Mouse (Mus musculus) naive thymus-derived CD4-positive, alpha-beta T cell, adult 2 months (primary cell): ENCODE measurements around the gene Fermt2.

Source experiments
- DNase-seq: peaks from one replicate; pipeline ENCODE4 v3.0.0-alpha.2; 2011; ENCODE audit warnings: low read depth

Gene Fermt2

DNA sequence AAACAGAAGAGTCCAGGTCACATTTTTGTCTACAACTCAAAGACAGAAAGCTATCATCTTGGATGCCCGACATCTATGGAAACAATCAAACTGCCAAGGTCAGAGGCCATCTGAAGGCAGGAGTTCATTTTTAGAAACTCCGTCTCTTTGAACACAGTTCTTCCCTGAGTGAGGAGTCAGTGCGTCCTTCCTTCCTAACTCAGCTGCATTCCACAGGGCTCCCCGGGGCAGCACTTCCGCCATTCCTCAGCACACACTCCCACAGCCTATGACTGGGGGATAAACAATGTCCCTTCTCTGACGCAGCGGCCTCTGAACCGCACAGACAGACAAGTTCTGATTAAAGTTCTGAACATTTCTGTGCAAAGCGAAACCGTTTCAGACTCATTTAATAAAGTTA, 66.3 kb downstream of the Fermt2 start:
- DNase-seq = no peak

GRCm38 (mm10) chr14:45462875-45463475, 66.9 kb downstream of the Fermt2 start:
- no peak for DNase-seq

GRCm38 (mm10) chr14:45462374-45462773, 67.5 kb downstream of the Fermt2 start:
- DNase-seq = no peak

- no peak for DNase-seq
Measured at GRCm38 (mm10) chr14:45461945-45462344, 68.0 kb downstream of the Fermt2 start.

GRCm38 (mm10) chr14:45460491-45460890, 69.4 kb downstream of the Fermt2 start:
- no peak for DNase-seq

DNA sequence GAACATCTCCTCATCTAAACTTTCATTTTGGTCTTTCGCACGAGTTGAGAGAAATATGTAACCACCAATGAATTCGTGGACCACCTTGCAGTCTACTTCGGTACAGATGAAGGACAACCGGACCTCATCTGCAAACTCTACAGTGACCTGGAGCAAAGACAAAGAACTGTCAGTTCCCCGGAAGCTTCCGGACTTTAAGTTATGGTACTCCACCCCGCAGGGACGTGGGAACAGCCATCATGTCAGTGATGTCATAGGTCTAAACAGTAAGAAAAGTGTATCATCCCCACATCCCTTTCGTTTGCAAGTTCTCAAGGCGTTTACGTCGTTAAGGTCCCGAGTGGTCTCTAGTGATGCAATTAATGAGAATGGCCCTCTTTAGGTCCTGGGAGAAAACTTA, 70.0 kb downstream of the Fermt2 start:
- no peak for DNase-seq

- DNase-seq = no peak
Measured at GRCm38 (mm10) chr14:45457003-45457402, 72.9 kb downstream of the Fermt2 start.

DNA sequence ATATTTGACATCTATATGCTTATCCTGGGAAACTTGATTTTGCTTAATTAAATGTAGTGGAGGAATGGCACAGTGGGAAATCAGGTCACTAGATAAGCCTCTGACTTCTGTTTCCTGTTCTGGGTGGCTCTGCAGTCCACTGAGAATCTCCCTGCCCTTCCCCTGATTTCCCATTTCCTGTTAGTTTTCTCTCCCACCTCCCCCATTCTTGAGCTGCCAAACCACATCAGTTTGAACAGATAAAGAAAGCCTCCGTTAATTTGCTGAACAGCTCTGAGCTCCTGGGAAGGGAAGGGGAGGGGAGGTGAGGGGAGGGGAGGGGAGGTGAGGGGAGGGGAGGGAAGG, 73.4 kb downstream of the Fermt2 start:
- DNase-seq = no peak

DNA sequence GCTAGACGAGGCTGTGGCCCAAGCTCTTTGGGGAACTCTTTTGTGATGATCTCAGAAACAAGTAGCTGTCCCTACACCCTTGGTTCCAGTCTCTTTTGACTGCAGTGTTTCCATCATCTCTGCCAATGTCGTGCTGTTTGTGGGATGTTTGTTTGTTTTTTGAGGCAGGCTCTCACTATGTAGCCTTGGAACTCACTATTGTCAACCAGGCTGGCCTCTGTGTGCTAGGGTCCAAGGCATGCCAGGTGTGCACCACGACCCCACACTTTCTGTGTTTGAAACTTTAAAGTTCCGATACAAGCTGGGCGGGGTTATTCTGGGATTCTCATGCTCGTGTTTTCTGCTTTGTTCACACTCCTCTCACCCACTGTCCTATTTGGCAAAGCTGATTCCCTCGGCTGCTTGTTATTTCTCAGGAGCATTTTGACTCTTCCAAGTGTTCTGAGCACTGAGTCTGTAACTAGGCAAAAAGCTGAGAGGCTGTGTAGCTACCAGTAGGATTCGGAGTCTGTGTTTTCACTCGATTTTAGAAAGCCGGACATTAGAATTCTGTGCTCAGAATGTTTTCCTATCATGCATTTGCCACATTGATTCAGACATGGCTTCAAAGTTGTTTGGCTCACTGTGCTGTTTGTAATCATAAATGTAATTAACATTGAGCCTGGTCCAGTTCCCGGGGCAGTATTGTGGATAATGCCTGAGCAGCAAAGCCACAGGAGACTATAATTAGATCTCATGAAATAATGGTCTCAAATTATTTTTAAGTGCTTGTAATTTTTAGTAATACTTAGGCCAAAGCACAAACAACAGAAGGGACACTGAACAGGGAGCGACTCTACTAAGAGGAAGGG, 74.0 kb downstream of the Fermt2 start:
- no peak for DNase-seq

- no peak for DNase-seq
Measured at GRCm38 (mm10) chr14:45453538-45454233, 76.2 kb downstream of the Fermt2 start.

- no peak for DNase-seq
Measured at GRCm38 (mm10) chr14:45452861-45453512, 76.9 kb downstream of the Fermt2 start.

DNA sequence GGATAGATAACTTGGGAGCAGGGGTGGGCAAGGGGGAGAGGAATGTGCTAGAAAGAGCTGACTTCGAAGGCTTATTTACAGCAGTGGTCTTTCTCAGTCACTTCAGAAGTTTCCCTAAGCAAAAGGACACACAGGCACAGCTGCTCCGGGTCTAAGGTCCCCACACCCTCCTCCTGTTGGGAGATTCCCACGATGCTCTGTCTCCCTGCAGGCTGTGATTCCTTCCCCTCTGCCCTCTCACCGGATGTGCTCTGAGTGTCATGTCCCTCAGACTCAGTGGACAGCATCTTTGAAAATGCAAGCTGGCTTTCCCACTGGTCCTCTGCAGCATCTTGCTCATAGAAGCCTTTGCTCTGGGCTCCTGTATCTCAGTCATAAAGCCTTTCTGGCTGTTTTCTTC, 77.8 kb downstream of the Fermt2 start:
- no peak for DNase-seq

GRCm38 (mm10) chr14:45451090-45451489, 78.8 kb downstream of the Fermt2 start:
- DNase-seq = no peak

DNA sequence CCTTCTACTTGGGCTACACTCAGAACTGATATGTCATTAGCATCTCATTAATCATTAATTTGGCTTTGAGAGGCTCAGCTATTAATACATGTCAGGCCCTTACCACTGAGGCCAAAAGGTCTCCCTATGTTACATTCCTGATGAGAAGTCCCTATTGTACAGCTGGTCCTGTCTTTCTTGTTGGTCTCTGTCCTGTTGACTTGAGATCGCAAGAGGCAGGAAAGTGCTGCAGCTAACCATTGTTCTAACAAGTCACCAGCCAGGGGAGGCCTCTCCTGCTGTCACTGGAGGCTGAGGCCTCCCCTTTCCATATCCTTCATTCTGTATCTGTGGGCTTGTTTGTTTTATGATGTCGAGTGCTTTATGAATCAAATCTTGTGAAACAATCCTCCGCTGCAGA, 83.1 kb downstream of the Fermt2 start:
- DNase-seq = no peak

DNA sequence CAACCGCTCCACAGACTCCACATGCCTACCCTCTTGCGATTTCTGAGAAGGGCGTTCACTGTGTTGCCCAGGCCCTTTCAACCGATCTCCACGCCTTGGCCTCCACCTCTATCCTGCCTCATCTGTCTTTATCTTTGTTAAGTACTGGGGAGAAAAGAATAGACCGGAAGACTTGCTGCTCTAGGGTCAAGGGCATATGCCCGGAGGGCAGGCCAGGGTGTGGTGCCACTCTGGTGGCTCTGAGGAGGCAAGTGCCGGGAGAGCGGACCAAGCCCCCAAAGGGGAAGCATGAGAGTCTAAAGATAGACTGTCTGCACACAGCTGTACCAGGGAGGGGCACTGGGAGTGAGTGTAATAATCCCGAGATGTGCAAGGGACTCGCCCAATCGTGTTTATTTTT, 84.5 kb downstream of the Fermt2 start:
- no peak for DNase-seq

DNA sequence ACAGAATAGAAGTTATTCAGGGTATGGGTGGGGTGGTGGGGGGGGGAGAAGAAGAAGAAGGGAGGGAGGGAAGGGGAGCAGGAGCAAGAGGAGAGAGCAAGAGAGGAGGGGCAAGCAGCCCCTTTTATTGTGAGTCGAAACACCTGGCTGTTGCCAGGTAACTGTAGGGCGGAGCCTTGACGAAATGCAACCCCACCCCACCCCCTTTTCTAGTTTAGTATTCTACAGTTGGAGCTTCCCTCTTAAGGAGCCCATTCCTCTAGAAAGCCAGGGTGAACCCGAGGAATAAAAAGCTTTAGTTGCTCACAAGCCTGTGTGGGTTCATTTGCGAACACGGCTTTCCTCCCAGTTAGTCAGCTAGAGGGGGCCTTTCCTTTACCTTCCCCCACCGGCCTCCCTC, 85.0 kb downstream of the Fermt2 start:
- no peak for DNase-seq

DNA sequence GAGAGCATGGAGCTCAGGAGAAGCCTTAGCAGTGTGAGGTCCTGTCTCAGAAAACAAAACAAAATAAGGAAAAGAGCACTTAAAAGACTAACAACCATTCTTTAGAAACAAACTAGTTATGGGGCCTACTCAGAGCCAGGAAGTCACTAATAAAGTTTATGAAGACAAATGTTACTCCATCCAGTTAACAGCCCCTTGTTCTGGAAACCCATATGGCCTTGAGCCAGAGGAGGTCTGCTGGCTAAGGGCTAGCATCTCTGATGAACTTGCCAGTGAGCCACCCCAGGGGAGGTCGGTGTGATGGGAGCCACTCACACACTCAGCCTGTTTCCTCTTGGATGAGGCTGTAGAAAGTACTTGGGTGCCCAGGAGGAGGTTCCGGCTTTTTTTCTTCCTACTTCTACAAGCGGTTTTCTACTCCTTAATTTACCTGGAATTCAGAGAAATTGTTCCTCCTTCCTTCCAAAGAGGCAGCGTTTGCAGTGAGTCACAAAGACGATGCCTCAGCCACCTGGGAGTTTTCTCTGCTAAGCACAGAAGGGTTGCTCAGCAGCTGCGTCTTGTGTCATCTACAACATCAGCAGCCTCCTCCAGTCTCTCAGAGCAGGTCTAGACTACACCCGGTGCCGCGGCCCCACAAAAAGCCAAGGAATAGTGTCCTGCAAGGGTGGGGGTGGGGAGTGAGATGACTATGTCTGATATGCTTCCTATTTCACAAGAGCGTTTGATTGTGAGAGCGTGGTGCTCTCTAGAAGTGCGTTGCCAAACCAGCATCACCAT, 86.9 kb downstream of the Fermt2 start:
- DNase-seq = no peak

DNA sequence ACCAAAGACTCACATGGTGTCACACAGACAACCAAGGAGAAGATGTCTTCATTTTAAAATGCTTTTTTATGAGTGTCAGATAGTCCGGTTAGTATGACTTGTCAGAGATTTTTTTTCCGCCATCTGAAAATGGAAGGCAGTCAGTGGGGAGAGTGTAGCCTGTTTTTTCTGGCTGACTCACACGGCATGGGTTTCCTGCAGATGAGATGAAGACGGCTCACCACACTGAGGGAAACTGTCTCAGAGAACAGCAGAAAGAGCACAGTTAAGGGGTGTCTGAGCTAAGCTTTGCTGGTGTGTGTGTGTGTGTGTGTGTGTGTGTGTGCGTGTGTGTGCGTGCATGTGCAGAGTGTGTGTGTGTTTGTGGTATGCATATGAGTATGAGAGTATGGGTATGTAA, 88.6 kb downstream of the Fermt2 start:
- DNase-seq = no peak

DNA sequence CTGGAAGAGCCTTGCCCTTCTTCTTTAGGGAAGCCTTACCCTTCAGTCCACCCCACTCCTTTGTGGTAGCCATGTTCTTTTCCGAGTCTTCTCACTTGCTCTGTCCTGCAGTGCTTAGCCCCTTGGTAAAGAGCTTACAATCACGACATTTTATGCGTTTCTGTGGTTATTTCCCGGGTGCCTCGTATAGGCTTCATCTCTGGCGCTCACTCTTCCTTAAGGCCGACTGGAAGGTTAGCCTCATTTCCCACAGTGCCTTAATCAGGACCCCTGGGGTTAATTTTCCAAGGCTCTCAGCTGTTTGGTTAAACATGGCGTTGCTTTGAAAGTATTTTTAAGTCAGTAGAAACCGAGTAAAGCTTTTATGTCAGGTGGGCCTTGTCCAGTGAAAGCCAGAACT, 90.5 kb downstream of the Fermt2 start:
- DNase-seq = no peak

DNA sequence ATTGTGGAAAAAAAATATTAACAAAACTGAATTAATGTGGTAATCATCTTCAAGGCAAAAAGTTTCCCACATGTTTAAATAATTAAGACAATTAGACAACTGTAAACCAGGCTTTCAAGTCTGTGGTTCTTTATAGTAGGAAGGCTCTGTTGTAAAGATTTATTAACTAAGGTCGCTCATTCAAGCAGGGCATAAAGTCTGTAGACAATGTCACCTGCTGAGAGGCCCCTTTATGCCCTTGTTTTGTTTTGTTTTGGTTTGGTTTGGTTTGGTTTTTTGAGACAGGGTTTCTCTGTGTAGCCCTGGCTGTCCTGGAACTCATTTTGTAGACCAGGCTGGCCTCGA, 91.0 kb downstream of the Fermt2 start:
- no peak for DNase-seq

DNA sequence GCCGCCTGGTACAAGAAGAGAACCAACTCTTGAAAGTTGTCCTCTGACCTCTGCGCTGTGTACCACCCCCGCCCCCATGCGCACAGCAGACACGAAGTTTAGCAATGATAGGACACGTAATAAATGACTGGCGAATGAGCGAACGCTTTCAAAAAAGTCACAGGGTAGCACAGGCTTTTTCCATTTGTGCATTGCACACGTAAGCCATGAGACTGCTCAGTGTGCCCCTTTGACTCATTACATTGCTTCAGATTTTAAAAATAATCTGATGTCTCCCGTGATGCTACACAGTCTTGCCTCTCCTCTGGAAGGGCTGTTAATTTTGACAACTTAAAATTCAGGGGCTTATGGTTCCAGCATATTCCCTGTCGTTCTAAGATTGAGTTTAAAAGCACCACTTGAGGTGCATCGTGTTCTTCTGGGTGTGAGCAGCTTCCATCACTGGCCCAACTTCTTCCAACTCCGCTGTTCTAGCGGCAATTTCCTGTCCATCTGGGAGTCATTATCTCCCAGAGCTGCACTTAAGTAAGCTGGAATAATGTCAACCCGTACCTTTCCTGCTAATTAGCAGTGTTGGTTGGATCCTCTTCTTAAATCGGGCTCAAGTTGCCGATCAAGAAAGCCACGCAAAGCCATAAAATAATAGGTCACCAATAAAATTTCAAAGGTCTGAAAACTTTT, 91.5 kb downstream of the Fermt2 start:
- no peak for DNase-seq

DNA sequence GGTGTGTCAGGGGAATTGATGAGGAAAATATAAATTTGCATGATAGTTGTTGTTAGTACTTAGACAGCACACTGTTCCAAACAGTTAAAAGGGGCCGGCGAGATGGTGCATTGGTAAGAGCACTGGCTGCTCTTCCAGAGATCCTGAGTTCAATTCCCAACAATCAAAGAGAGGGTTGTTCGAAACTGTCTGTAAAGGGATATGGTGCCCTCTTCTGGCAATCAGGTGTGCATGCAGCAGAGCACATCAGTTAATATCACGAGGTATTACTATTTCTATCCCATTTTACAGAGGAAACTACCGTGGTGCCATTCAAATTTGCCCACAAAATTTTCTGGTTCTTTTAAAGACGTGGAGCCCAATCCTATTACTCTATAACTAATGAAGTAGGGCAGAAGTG, 95.7 kb downstream of the Fermt2 start:
- no peak for DNase-seq
